Mouse (Mus musculus): ENCODE measurements around the gene Prmt1. TPM values are rescaled to one million over a fixed set of nuclear protein-coding genes. Genes with fewer than 3 reads are reported as not detected.

Prmt1 gene
- polyA plus RNA-seq, 1 experiment from 2014 or later = 114 TPM

DNA sequence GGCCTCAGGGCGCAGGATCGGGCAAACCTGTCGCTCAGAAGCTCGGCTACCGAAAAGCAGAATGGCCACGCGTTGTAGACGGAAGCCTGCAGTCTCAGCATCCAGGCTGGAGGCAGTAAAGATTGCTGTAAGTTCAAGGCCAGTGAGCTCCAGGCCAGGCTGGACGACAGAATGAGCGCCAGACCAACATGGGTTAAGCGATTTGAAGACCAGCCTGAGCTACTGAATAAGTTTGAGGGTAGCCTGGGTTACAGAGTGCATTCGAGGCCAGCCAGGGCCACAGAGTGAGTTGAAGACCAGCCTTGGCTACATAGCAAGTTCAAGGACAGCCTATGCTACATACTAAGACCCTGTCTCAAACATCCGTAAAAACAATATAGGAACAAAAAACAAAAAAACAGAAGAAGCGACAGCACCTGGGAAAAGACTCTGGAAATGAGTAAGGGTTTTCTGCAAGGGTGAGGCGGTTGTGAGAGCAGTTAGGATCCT, 11.6 kb upstream of the Prmt1 start:
- peak overlapping the region; percentile 67 for H3K4me3 ChIP-seq (replicated peaks)
- no peaks in the 10 kb centered on the region for H3K27me3 ChIP-seq
- H3K4me1 ChIP-seq (replicated peaks) = peaks cover 43% of the 10 kb centered on the region
- peaks cover 64% of the 10 kb centered on the region for H3K36me3 ChIP-seq (replicated peaks)
- H3K27ac ChIP-seq (replicated peaks) = peak overlapping the region; percentile 93
- peak; percentile 2; the same call in 1 of the 2 replicates for ATAC-seq (ENCODE audit: insufficient read depth)
- no peaks in the 10 kb centered on the region for H3K9me3 ChIP-seq (replicated peaks)
- peak overlapping the region; percentile 92 for H3K4me2 ChIP-seq
- under 1% methylated on average over 15 of the region's 15 CpGs for WGBS (ENCODE audit: insufficient replicate concordance)
- H3K9ac ChIP-seq = peak overlapping the region; percentile 76

GRCm38 (mm10) chr7:44997231-44997939, 11.0 kb upstream of the Prmt1 start, which contains the start of gene Irf3:
Gene Irf3, plus strand, starts transcription at chr7:44997648.
- peak within 1 kb of the TSS; percentile 76 for H3K9ac ChIP-seq
- peaks cover 64% of the 10 kb centered on the region for H3K36me3 ChIP-seq (replicated peaks)
- WGBS (ENCODE audit: insufficient replicate concordance) = under 1% methylated on average over 43 of the region's 43 CpGs
- H3K9me3 ChIP-seq (replicated peaks) = no peaks in the 10 kb centered on the region
- peak within 1 kb of the TSS; percentile 93 for H3K27ac ChIP-seq (replicated peaks)
- H3K4me1 ChIP-seq (replicated peaks) = peaks cover 43% of the 10 kb centered on the region
- no peaks in the 10 kb centered on the region for H3K27me3 ChIP-seq
- peak within 1 kb of the TSS; percentile 92 for H3K4me2 ChIP-seq
- ATAC-seq (ENCODE audit: insufficient read depth) = peak; percentile 91
- peak within 1 kb of the TSS; percentile 67 for H3K4me3 ChIP-seq (replicated peaks)

GRCm38 (mm10) chr7:44996672-44997071, 10.3 kb upstream of the Prmt1 start:
- Histone ChIP-seq H3K9ac (peak overlapping the region; percentile 72), H3K36me3 (replicated peaks) (peaks cover 64% of the 10 kb centered on the region), H3K4me3 (replicated peaks) (peak overlapping the region; percentile 67), H3K4me1 (replicated peaks) (peaks cover 43% of the 10 kb centered on the region), H3K9me3 (replicated peaks) (no peaks in the 10 kb centered on the region), H3K4me2 (peak overlapping the region; percentile 92), H3K27ac (replicated peaks) (peak overlapping the region; percentile 93), H3K27me3 (no peaks in the 10 kb centered on the region)
- 13% methylated on average over 10 of the region's 10 CpGs for WGBS (ENCODE audit: insufficient replicate concordance)
- ATAC-seq (ENCODE audit: insufficient read depth) = no peak

DNA sequence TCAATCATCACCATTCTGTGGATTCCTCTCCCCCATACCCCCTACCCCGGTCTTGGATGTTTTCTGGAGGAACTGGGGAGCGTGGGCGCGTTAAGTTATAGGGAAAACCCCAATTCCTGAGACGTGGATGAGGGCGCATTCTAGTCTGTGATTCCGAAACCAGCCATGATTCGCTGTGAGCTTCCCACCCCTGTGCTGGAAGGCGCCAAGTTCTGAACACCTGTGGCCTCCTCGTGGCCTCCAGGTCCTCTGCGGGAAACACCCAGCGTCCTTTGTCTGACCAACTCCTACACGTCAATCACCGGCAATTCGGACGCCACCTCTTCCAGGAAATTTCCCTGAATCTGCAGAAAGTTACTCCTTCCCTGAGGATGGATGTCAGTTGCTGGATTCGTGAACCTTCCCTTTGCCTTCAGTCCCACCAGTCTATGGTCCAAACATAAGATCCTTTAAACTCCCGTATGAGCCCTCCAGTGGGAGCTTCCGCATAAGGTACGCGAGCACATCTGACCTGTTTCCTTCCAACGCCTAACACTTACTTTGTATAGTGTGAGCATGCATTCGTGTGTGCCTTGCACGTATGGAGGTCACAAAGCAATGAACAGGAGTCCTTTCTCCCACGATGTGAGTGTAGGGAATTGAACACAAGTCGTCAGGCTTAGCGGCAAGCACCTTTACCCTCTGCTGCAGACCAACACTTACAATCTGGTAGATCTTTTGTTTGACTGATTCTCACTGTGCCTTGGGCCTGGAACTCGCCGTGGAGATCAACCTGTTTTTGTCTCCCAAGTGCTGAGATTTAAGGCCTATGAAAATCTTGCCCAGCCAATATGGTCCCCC, 731 bp upstream of the Prmt1 start:
- Histone ChIP-seq H3K27ac (replicated peaks) (peak overlapping the region; percentile 84), H3K9ac (peak overlapping the region; percentile 73), H3K9me3 (replicated peaks) (no peaks in the 10 kb centered on the region), H3K36me3 (replicated peaks) (peaks cover 16% of the 10 kb centered on the region), H3K27me3 (no peaks in the 10 kb centered on the region), H3K4me2 (peak overlapping the region; percentile 99), H3K4me1 (replicated peaks) (peaks cover 56% of the 10 kb centered on the region), H3K4me3 (replicated peaks) (peak overlapping the region; percentile 95)
- ATAC-seq (ENCODE audit: insufficient read depth) = peak; percentile 24
- under 1% methylated on average over 29 of the region's 29 CpGs for WGBS (ENCODE audit: insufficient replicate concordance)

- Histone ChIP-seq H3K4me1 (replicated peaks) (peaks cover 56% of the 10 kb centered on the region), H3K27me3 (no peaks in the 10 kb centered on the region), H3K4me2 (peak overlapping the region; percentile 99), H3K27ac (replicated peaks) (peak overlapping the region; percentile 90), H3K36me3 (replicated peaks) (peaks cover 21% of the 10 kb centered on the region), H3K9me3 (replicated peaks) (no peaks in the 10 kb centered on the region), H3K4me3 (replicated peaks) (peak overlapping the region; percentile 95), H3K9ac (peak overlapping the region; percentile 90)
- ATAC-seq (ENCODE audit: insufficient read depth) = no peak
- under 1% methylated on average over 44 of the region's 45 CpGs for WGBS (ENCODE audit: insufficient replicate concordance)
These were observed 675 bp downstream of the Prmt1 start for GRCm38 (mm10) chr7:44985595-44986191.

DNA sequence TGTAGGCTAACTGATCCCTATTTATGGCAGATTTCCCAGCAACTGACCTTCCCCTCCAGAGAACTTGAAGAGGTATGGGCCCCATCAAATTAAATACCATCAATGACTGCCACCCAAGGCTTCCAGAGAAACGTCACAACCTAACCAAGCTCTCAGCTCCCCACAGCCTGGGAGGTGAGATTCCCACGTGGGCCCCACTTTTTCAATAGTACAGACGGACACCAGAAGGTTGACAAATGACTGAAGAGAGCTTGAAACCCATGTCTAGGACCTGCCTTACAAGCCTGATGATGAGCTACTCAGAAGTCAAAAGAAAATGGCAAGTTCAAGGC, 1.6 kb downstream of the Prmt1 start:
- H3K36me3 ChIP-seq (replicated peaks) = peaks cover 25% of the 10 kb centered on the region
- peak overlapping the region; percentile 90 for H3K27ac ChIP-seq (replicated peaks)
- peak overlapping the region; percentile 95 for H3K4me3 ChIP-seq (replicated peaks)
- no peak for ATAC-seq (ENCODE audit: insufficient read depth)
- H3K9ac ChIP-seq = no peak overlapping the region
- H3K4me2 ChIP-seq = peak overlapping the region; percentile 99
- 31% methylated on average over 3 of the region's 3 CpGs for WGBS (ENCODE audit: insufficient replicate concordance)
- H3K9me3 ChIP-seq (replicated peaks) = no peaks in the 10 kb centered on the region
- no peaks in the 10 kb centered on the region for H3K27me3 ChIP-seq
- H3K4me1 ChIP-seq (replicated peaks) = peaks cover 56% of the 10 kb centered on the region

GRCm38 (mm10) chr7:44983944-44984832, 2.2 kb downstream of the Prmt1 start:
- no peak for ATAC-seq (ENCODE audit: insufficient read depth)
- Histone ChIP-seq H3K9me3 (replicated peaks) (no peaks in the 10 kb centered on the region), H3K4me1 (replicated peaks) (peaks cover 52% of the 10 kb centered on the region), H3K27ac (replicated peaks) (peak overlapping the region; percentile 90), H3K4me3 (replicated peaks) (peak overlapping the region; percentile 95), H3K9ac (no peak overlapping the region), H3K4me2 (peak overlapping the region; percentile 99), H3K27me3 (no peaks in the 10 kb centered on the region), H3K36me3 (replicated peaks) (peaks cover 31% of the 10 kb centered on the region)
- WGBS (ENCODE audit: insufficient replicate concordance) = 78% methylated on average over 7 of the region's 7 CpGs

GRCm38 (mm10) chr7:44983085-44983484, 3.3 kb downstream of the Prmt1 start:
- peaks cover 42% of the 10 kb centered on the region for H3K36me3 ChIP-seq (replicated peaks)

DNA sequence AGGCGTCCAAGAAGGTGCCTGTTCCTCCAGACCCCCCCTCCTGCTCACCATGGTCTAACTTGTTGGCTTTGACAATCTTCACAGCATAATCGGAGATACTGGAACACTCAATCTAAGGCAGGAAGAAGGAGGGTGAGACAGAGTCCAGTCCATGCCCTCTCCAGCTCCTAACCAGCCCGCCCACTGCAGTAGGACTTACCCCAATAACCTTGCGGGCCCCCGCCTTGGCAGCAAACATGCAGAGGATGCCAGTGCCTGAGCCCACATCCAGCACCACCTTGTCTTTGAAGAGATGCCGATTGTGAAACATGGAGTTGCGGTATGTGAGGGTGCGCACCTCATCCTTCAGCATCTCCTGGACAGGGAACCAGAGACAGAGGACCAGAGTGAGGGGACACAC, 4.8 kb downstream of the Prmt1 start:
- Histone ChIP-seq H3K4me2 (no peak overlapping the region), H3K36me3 (replicated peaks) (peaks cover 58% of the 10 kb centered on the region), H3K4me3 (replicated peaks) (no peak overlapping the region), H3K9me3 (replicated peaks) (no peaks in the 10 kb centered on the region), H3K27me3 (no peaks in the 10 kb centered on the region), H3K27ac (replicated peaks) (no peak overlapping the region), H3K9ac (no peak overlapping the region), H3K4me1 (replicated peaks) (peaks cover 32% of the 10 kb centered on the region)
- 88% methylated on average over 8 of the region's 8 CpGs for WGBS (ENCODE audit: insufficient replicate concordance)
- ATAC-seq (ENCODE audit: insufficient read depth) = no peak

More at GRCm38 (mm10) chr7:44983085-44983484, 3.3 kb downstream of the Prmt1 start:
- 0 out of 2 replicates have a peak overlapping the region, but pooled peaks have one; percentile 90 for H3K27ac ChIP-seq (replicated peaks)
- no peak for ATAC-seq (ENCODE audit: insufficient read depth)
- 21% methylated on average over 6 of the region's 6 CpGs for WGBS (ENCODE audit: insufficient replicate concordance)
- no peak overlapping the region for H3K9ac ChIP-seq
- H3K4me3 ChIP-seq (replicated peaks) = no peak overlapping the region
- peaks cover 43% of the 10 kb centered on the region for H3K4me1 ChIP-seq (replicated peaks)
- no peaks in the 10 kb centered on the region for H3K27me3 ChIP-seq
- H3K9me3 ChIP-seq (replicated peaks) = no peaks in the 10 kb centered on the region
- no peak overlapping the region for H3K4me2 ChIP-seq

DNA sequence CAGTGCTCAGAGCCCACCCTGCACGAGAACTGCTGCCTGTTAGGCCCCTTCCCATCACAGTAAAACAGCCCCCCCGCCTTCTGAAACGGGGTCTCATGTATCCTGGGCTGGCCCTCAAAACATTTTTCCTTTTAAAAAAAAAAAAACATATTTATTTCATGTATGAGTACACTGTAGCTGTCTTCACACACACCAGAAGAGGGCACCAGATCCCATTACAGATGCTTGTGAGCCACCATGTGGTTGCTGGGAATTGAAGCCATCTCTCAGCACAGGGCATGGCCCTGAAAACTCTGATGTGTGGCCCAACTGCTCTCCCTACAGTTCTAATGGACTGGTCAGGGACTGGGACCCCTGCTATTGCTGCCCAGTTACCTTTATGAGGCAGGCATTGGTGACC, 8.1 kb downstream of the Prmt1 start:
- H3K9ac ChIP-seq = no peak overlapping the region
- H3K9me3 ChIP-seq (replicated peaks) = no peaks in the 10 kb centered on the region
- H3K36me3 ChIP-seq (replicated peaks) = peaks cover 64% of the 10 kb centered on the region

More for the DNA sequence above, 8.1 kb downstream of the Prmt1 start:
- no peak overlapping the region for H3K27ac ChIP-seq (replicated peaks)
- ATAC-seq (ENCODE audit: insufficient read depth) = no peak
- no peak overlapping the region for H3K4me3 ChIP-seq (replicated peaks)
- no peaks in the 10 kb centered on the region for H3K27me3 ChIP-seq
- no peak overlapping the region for H3K4me2 ChIP-seq
- 79% methylated on average over 3 of the region's 3 CpGs for whole genome bisulfite sequencing (ENCODE audit: insufficient replicate concordance)
- H3K4me1 ChIP-seq (replicated peaks) = peaks cover 30% of the 10 kb centered on the region

Measured in liver, embryonic 15.5 days (tissue).